Mouse (Mus musculus): Measurements from ENCODE around the gene Tagln.

Gene Tagln

GRCm38 (mm10) chr9:45946182-45946871, 10.5 kb upstream of the Tagln start:
- DNase-seq (ENCODE audit: low read depth in 2 of 2, low spot score in 2 of 2) = no peak

GRCm38 (mm10) chr9:45945721-45946120, 9.9 kb upstream of the Tagln start:
- no peak for DNase-seq (ENCODE audit: low read depth in 2 of 2, low spot score in 2 of 2)

- DNase-seq (ENCODE audit: low read depth in 2 of 2, low spot score in 2 of 2) = peak; percentile 89 to 94
Observed at GRCm38 (mm10) chr9:45944506-45945400, 8.9 kb upstream of the Tagln start.

- DNase-seq (ENCODE audit: low read depth in 2 of 2, low spot score in 2 of 2) = no peak
Observed at GRCm38 (mm10) chr9:45943628-45944505, 8.0 kb upstream of the Tagln start.

- no peak for DNase-seq (ENCODE audit: low read depth in 2 of 2, low spot score in 2 of 2)
Observed at GRCm38 (mm10) chr9:45942916-45943315, 7.1 kb upstream of the Tagln start.

DNA sequence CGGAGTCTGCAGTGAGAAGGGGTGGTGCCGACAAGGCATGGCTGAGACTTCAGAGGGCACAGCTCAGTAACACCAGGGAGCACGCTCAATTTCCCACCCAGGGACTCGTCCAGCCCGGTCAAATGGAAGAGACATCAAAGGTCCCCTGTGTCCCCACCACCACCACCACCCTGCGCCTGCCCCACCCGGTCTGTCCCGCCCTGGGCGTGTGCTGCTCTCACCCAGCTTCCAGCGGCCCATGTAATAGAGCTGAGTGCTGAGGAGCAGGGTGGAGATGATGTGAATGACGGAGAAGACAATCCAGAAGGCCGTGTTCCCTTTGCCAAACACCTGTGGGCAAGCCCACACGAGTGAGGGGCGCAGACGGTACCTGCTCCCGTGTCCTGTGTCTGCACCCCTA, 6.6 kb upstream of the Tagln start:
- no peak for DNase-seq (ENCODE audit: low read depth in 2 of 2, low spot score in 2 of 2)

DNA sequence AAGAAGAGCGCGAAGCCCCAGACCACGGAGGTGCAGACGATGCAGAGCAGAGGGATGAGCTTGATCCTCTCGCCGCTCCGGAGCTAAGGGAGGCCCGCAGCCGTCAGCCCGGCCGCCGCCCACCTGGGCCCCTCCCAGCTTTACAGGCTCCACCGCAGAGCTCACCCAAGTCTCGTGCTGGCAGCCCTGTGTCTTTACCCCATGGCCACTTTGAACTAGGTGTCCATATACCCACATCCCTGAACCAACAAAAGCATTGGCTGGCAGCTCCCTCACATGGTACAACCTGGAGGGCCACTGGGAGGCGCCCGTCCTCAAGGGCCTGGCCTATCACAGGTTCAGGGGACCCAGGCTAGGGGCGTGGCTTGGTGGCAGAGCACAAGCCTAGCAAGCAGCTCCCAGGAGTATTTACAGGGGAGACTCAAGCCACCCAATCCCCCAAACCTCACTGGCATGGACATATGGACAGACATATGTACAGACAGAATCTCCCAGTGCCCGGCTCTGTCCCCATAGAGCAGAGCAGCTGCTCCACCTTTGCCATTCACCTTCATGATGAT, 5.6 kb upstream of the Tagln start:
- no peak for DNase-seq (ENCODE audit: low read depth in 2 of 2, low spot score in 2 of 2)

DNA sequence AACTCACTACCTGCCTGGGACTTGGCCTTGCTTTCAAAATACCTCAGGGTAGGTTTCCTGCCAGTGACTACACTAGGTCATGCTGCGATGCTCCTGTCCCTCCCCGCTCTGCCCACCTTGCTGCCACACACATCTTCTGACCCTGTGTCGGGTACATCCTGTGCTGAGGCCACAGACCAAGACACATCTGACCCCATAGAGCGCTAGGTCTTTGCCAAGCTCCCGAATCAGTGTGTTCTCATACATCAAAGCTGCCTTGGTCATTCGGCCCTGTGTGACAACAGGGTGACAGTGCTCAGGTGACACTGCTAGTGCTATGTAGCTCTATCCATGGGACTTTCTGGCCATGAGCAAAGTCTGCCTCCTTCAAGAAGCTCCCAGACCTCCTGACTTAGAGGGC, 3.9 kb upstream of the Tagln start:
- DNase-seq (ENCODE audit: low read depth in 2 of 2, low spot score in 2 of 2) = no peak

GRCm38 (mm10) chr9:45938952-45939637, 3.2 kb upstream of the Tagln start:
- no peak for DNase-seq (ENCODE audit: low read depth in 2 of 2, low spot score in 2 of 2)

GRCm38 (mm10) chr9:45938088-45938487, 2.2 kb upstream of the Tagln start:
- DNase-seq (ENCODE audit: low read depth in 2 of 2, low spot score in 2 of 2) = no peak

DNA sequence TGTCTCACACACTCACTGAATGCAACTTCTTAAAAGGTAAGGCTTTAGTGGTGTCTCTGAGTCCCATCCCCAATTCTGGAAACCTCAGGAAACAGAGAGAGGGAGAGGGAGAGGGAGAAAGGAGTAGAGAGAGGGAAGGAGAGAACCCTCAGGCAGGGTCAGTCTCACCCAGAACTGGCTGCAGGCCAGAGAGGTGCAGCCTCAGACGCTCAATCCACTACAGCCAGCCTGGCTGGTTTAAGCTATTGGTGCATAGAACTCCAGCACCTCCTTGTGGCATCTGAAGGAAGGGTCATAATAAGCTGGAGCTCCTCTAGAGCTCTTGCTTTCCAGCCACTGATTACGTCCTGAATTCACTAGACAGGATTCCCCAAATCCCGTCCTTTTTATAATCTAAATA, 1.0 kb upstream of the Tagln start:
- peak; percentile 35 to 48 for DNase-seq (ENCODE audit: low read depth in 2 of 2, low spot score in 2 of 2)

GRCm38 (mm10) chr9:45932571-45933415, 3.1 kb downstream of the Tagln start:
- DNase-seq (ENCODE audit: low read depth in 2 of 2, low spot score in 2 of 2) = no peak

DNA sequence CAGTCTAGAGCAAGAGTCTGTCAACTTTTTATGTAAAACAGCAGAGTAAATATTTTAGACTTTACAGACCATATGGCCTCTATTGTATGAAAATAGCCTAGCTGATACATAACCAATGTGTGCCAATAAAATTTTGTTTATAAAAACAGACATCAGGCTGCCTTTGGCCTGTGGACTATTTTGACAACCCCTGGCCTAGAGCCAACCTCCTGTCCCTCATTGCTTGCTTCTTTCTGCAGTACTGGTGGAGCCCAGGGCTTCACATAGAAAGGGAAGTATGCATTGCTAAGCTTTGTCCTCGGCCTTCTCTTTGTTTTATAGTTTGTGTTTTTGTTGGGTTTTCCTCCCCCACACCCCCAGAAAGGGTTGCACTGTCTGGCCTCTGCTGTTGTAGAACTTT, 3.9 kb downstream of the Tagln start:
- DNase-seq (ENCODE audit: low read depth in 2 of 2, low spot score in 2 of 2) = no peak

DNA sequence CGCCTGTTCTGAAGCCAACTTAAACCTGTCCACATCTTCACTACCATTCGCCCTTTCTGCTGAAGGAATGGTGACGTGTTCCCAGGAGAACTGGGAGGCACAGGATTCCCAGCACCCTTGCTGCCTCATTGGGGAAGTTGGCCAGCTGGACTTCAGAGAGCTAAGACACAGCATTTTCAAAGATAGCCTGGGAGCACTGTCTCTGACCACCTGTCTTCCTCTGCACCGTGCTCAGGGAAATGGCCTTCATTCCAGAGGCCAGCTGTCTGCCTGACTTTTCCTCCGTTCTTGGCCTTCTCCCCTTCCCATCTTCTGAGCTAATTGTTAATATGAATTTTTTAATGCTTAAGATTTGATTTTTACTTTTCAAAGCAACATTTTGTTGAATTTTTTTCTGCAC, 6.6 kb downstream of the Tagln start:
- no peak for DNase-seq (ENCODE audit: low read depth in 2 of 2, low spot score in 2 of 2)

GRCm38 (mm10) chr9:45919895-45920294, 16.0 kb downstream of the Tagln start:
- DNase-seq (ENCODE audit: low read depth in 2 of 2, low spot score in 2 of 2) = no peak

DNA sequence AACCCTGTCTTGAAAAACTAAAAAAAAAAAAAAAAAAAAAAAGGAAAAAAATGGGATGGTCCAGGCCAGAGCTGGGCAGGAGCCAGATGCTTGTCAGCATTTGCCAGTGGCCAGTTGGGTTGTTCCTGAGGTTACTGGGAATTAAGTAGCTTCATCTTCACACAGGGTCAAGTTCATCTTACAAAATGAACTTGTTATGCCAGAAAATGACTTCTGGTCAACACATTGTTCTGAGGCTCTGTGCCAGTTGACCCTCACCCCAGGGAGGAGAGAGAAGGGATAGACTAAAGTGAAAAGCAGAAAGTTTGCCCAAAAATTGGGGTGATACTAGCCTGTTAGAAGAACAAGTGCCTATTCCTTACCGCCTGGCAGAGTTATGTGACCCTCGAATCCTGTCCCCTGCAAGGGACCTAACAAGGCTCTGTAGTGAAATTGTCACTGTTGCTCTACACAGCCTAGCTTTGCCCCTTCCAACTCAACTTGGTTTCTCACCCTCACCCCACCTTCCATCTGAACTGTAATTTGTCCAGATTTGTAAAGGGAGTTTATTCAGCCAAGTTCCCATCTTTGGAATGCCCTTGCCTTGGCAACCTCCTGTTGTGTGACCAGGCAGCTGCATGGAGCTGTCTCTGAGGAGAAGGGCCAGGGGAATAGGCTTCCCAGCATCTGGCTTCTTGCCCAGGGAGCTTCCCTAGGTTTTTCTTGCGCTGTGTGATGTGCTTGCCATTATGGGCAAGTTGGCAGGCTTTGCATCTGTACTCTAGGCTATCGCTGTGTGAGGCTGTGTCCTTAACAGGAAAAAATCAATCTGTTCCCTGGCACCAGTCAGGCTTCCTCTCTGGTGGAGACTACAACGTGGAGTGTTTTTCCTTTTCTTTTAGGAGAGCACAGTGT, 18.6 kb downstream of the Tagln start:
- no peak for DNase-seq (ENCODE audit: low read depth in 2 of 2, low spot score in 2 of 2)

DNA sequence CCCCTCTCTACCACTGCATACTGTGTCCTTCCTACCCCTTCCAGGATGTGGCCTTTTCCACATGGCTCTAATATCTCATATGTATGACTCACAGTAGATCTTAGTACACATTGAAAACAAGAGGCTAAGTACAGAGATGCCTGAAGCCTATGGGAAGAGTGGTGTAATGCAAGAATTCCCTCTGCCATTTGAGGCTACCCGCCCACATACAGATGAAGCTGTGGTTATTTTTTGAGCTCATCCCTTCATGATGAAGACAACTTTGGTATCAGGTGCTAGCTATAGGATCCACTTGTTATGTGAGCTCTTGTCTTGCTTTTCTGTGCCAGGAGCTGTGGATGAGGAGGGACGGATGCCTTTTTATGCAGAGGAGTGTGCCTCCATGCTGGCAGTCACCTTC, 20.2 kb downstream of the Tagln start:
- DNase-seq (ENCODE audit: low read depth in 2 of 2, low spot score in 2 of 2) = no peak

DNA sequence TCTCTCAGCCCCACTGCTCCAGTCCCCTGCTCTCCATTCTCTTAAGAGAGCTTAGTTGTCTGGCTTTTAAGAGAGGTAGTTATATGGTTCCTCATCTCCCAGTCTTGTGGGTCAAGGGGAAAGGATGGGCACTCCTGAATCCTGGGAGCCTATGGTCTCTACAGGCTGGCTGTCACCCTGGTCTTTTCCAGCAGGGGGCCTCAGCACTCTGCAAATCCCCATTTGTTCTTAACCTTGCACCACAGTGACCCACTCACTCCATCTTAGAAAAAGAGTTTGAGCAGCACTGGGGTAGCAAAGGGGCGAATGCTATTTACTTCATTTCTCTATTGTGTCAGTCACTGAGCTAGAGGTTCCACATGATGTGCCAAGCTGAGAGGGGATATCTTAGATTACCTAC, 24.2 kb downstream of the Tagln start:
- DNase-seq (ENCODE audit: low read depth in 2 of 2, low spot score in 2 of 2) = peak; percentile 47 to 49

GRCm38 (mm10) chr9:45910995-45911394, 24.9 kb downstream of the Tagln start:
- DNase-seq (ENCODE audit: low read depth in 2 of 2, low spot score in 2 of 2) = no peak

Data from CD8-positive naive resting alpha-beta T cell, adult 2 months (primary cell).